Mouse (Mus musculus) testis, adult 2 months (tissue): ENCODE data around the gene 1700015G11Rik.

Experiments used
- CTCF ChIP-seq: fragments of 200-500 bp; IDR thresholded peaks from 2 replicates; pipeline ENCODE4 v1.5.1; 2012; ENCODE audit warnings: low read depth, mild to moderate bottlenecking, inconsistent platforms, low read length, moderate library complexity; ENCODE audit not compliant: control insufficient read depth, insufficient read depth, insufficient replicate concordance
- POLR2A ChIP-seq: fragments of 200-500 bp; IDR thresholded peaks from 2 replicates; pipeline ENCODE4 v1.6.1; 2012; ENCODE audit warnings: low read depth, mild to moderate bottlenecking, inconsistent platforms, low read length, moderate library complexity; ENCODE audit not compliant: control insufficient read depth

- no peak for TF ChIP-seq POLR2A
- TF ChIP-seq CTCF, result no peak
These were observed 2.1 kb downstream of the 1700015G11Rik start for GRCm38 (mm10) chr7:52013457-52013856.
